Mouse (Mus musculus) neutrophil, adult 5-6 weeks (primary cell): ENCODE results near the gene Pccb. TPM values are rescaled to one million over a fixed set of nuclear protein-coding genes. Genes with fewer than 3 reads are reported as not detected.

Experiments used
- ATAC-seq: fragments of 151-379, 151-347 bp; 2 replicates; pipeline ENCODE4 v1.8.0; 2017; ENCODE audit warnings: mild to moderate bottlenecking, moderate TSS enrichment; ENCODE audit not compliant: insufficient number of reproducible peaks, poor library complexity, low FRiP score, severe bottlenecking; ENCODE audit errors: extremely low read depth
- total RNA-seq: library from RNA; stranded (forward); fragments of 200-1000 nt; gene quantifications from 2 replicates; pipeline ENCODE4 v1.2.3, GENCODE M21; 2017

Pccb gene
- total RNA-seq, 1 experiment from 2014 or later: 7.3 TPM

DNA sequence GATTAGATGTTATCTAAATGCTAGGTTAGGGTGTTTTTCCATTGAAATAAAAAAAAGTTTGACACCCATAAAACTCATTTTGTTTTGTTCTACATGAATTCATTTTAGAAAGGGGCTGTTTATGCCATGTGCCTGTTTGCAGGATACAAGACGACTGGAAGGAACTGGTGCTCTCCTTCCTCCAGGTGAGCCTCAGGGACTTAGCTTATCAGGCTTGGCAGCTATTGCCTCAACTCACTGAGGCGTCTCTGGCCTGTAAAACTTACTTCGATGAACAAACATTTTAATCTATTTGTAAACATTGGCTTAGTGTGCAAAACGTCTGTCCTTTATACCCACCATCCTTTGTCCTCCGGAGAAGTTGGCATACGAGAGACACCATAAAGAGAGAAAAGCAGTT, 18.0 kb upstream of the Pccb start:
- ATAC-seq: no peak

DNA sequence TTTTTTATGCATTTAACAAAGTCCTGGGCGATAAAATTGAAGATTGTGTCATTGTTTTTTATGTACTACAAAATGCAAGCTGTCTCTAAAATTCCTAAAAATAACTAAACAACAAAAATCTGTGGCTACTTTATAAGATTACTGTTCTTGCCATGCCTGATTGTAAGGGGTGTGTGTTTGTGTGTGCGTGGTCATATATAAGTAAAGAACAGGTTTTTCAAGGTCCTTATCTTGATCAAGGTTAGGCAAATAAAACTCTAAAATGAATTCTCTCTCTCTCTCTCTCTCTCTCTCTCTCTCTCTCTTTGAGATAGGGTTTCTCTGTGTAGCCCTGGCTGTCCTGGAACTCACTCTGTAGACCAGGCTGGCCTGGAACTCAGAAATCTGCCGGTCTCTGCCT, 17.3 kb upstream of the Pccb start:
- ATAC-seq: no peak

GRCm38 (mm10) chr9:101045710-101046338, 11.1 kb upstream of the Pccb start:
- no peak for ATAC-seq

DNA sequence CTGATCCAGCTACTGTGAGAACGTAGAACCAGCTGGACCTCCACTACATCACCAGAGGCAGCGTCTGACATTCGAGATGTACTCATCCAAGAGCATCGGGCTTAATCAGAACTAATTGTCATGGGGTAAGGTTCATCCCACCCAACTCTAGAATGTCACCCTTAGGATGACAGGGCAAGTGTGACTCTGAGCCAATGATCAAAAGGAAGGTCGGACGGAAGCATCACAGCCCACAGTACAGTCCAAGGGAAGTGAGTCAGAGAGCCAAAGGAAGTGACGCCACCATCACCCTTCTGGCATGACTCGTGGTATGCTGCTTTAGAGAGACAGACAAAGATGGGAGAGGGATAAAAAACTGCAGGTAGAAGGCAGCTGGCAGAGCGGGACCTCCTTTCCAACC, 7.6 kb upstream of the Pccb start:
- ATAC-seq: 0 out of 2 replicates have a peak, but pooled peaks have one; percentile 44

DNA sequence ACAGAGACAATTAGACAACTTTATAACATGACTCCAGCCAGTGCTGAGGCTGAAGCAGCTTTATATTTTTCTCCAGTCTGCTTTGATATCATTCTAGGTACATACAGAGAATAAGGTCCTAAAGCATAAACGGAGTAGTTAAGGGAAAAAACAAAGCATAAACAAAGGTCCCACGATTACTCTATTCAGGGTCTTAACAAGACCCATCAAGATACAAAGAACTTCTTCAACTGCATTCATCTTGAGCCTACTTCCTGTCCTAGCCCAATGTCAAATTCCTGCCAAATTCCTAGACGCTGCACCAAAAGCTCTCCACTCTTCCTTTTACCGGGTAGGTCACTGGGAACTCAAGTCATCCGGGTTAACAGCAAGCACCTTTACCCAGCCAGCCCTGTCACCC, 6.8 kb upstream of the Pccb start:
- no peak for ATAC-seq

GRCm38 (mm10) chr9:101038634-101039033, 3.9 kb upstream of the Pccb start:
- ATAC-seq: no peak

GRCm38 (mm10) chr9:101037396-101037795, 2.7 kb upstream of the Pccb start:
- no peak for ATAC-seq

DNA sequence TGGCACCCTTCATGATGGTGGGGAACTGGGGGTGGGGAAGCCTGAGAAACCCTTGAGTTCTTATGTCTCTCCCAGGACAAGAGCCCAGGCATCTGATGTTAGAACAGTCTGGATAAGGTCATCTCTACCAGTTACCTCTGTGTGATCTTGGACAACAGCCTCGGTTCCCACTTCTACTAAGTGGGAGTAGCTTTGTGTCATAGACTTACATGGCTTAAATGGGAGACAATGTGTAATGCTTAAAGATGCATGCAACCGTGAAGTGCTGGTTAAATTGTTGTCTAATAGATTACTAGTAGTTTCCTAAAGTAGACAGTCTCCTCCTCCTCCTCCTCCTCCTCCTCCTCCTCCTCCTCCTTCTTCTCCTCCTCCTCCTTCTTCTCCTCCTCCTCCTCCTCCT, 2.2 kb upstream of the Pccb start:
- no peak for ATAC-seq

DNA sequence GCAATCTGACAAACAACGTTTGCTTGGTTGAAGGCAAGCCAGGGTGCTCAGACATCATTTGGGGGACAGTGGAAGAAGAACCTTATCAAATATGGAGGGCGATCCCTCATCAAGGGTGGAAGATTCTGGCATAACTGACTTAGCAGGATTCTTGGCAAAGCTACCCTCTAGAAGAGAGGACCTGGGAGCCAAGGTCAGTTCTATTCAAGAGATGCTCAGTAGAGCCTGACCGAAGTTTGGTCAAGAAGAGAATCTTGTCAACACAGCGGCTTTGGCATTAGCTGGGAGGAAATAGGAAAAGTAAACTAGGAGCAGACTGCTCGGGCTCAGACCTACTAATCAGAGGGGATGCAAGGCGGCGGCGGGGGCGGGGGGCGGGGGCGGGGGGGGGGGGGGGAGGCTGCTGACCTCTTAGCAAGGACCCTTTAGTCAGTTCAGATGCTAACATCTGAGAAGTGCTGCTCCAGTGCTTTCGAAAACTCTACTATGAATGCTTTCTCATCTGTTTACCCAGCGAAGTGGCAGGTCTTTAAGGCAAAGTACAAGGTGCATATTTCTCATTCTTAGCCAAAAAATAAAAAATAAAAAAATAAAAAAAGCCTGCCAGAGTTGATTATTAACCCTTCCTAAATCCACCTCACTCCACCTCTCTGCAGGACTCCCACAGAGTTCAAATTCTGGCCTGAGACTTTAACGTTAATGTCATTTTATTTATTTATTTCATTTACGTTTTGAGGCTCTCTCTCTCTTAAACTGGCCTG, 1.3 kb upstream of the Pccb start:
- no peak for ATAC-seq

DNA sequence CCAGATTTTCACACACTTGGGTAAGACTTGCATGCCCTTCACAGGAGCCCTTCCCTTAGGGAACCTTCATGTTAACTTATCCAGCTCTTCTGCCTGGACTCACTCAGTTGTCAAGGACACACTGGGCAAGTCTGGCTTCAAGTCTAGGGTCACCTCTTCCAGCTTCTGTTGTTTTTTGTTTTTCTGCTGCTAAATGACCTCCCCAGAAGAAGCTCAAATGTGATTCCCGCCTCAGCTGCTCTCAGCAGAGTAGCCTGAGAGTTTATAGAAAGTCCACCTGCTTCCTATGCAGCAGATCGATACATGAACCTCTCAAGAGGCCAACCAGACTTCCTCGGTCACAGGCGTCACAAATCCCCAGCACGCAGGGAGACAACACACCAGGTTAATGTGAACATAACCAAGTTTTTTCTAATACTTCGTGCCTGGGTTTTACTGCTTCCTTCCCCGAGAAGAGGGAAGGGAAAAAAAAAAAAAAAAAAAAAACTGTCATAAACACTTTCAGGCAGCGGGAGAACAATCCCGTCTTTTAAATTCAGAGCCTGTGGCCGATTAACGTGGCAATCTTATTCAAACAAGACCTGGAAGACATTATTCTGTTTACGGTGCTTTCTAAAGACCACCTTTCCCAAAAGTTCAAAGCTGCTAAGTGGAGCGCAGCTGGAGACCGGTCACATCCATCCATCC, 794 bp downstream of the Pccb start:
- no peak for ATAC-seq

GRCm38 (mm10) chr9:101018768-101019167, 15.9 kb downstream of the Pccb start:
- ATAC-seq: no peak

DNA sequence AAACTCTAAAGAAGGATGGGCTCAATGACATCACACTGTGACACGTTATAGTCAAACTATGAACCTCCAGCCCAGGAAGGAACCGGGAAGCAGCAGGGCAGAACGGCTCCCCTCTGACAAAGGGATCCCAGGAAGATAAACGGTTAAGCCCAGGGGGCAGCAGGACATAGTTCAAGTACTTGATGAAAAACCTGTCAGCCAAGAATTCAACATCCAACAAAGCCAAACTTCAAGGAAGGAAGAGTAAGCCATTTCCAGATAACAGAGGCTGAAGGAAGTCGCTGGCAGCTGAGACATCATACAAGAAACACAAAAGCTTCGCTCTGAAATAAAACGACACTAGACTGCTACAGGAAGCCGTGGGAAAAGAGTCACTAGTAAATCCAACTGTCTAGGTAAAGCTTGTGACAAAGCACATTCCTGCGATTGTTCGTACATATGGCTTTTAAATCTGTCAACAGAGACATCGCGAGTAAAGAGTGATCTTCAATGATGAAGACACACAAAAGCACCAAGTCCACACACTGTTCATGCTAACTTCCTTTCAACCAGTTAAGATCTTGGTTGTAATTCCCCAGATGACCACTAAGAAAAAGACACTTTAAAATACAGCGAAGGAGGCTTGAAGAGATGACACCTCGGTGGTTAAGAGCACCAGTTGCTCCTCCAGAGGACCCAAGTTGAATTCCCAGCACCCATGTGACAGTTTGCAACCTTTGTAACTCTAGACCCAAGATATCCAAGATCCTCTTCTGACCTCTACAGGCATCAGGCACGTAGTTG, 16.8 kb downstream of the Pccb start:
- ATAC-seq: no peak

DNA sequence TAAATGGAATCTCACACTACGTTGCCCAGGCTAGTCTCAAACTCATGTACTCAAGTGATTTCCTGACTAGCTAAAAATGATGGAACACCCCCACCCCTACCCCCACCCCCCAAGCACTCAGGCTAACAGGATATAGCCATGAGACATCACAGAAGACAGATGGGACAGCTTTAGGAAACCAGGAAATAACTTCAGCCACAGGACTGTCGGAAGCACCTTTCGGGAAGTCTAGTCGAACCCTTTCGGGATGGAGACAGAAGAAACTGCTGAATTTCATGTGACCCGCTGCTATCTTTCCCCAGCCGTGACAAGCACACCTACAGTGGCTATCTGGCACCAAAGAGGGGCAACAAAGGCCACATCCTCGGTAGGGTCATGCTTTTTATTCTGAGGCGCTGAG, 19.4 kb downstream of the Pccb start:
- no peak for ATAC-seq

GRCm38 (mm10) chr9:101012433-101012832, 22.3 kb downstream of the Pccb start:
- ATAC-seq: no peak

- no peak for ATAC-seq
Measured at GRCm38 (mm10) chr9:101005866-101006265, 28.8 kb downstream of the Pccb start.

GRCm38 (mm10) chr9:101003302-101003701, 31.4 kb downstream of the Pccb start:
- ATAC-seq: no peak

DNA sequence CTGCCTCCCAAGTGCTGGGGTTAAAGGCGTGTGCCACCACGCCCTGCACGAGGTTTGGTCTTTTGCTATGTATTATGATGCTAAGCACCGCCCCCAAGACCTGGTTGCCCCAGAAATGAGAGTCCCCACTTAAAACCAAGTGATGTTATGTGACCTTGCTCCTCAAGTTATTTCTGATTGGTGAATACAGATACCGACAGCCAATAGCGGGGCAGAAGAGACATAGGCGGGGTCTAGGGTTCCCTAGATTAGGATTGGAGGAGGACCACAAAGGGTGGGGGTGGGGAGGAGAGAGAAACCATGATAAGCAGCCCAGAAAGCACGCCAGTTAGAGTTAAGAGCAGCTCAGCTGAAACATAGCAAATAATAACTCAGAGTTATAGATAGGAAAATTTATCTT, 31.9 kb downstream of the Pccb start:
- ATAC-seq: no peak

- ATAC-seq: no peak
Measured at GRCm38 (mm10) chr9:101002053-101002452, 32.6 kb downstream of the Pccb start.

DNA sequence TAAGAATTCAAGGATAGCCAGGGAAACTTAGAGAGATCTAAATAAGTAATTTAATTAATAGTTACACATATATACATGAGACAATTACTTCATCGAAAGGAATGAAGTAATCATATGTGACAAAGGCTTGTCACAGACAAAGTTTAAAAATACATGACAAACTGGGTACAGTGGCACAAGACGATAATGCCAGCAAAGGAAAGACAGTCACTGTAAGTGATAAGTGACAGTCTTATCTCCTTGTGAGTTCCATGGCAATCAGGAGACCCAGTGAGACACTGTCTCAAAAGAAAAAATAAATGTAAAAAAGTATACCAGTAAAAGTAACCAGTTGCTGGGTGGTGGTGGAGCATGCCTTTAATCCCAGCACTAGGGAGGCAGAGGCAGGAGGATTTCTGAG, 37.6 kb downstream of the Pccb start:
- ATAC-seq: no peak
